Mouse (Mus musculus): Measurements from ENCODE around the gene Cpsf7. TPM values are rescaled to one million over a fixed set of nuclear protein-coding genes. Genes with fewer than 3 reads are reported as not detected.
A peak's percentile ranks its signal among the peaks of the same experiment; 100 is the strongest.

The Cpsf7 gene
- polyA plus RNA-seq, 2 experiments from 2014 or later = 53.2 to 54.5 TPM

DNA sequence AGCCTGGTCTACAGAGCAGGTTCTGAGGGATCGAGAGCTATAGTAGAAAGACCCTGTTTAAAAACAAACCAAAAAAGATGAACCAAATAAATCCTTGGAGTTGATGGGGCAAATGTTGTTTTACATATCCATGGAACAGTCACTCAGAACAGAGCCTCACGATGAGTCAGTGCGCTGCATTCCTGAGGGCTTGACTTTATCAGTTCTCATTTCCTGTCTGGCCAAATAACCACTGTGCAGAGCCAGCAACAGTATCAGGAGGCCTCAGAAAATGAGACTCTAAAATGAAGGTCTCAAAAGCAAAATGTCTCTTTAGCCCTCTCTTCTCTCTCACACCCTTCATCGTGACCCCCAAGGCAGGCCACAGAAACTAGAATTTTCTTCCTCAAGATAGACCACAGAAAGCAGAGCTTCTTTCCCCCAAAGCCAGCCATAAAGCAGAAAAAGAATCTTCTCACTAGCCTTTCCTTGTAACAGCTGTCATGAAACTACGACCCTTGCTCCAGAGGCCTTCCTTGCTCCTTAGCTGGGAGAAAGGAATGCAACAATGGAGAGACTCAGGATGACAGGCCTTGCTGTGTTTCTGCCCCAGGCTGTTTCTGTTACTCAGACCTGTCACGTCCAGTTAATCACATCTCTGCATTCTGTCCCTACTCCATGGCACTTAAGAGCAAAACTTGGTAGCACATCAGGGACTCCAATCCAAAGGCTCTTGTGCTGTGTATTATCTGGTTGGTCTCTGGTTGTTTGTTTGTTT, 36.7 kb downstream of the Cpsf7 start:
- no peak for ATAC-seq

DNA sequence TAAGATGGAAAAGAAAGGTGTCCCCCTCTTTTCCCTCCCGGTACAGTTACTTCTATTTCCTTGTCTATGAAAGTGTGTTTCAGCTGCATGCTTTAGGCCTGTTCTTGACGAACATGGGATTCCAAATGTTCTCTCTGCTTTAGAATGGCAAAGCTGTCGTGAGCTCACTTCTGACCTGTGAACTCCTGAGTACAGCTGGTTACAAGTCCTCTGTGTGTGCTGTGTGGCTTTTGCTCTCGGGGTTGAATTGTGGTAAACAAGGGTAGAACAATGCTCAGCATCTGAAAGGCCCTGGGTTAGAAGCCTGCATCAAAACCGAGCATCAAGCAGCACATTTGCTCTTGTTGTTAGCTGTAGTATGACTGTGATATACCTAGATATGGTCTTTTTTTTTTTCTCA, 37.3 kb downstream of the Cpsf7 start:
- ATAC-seq = no peak

DNA sequence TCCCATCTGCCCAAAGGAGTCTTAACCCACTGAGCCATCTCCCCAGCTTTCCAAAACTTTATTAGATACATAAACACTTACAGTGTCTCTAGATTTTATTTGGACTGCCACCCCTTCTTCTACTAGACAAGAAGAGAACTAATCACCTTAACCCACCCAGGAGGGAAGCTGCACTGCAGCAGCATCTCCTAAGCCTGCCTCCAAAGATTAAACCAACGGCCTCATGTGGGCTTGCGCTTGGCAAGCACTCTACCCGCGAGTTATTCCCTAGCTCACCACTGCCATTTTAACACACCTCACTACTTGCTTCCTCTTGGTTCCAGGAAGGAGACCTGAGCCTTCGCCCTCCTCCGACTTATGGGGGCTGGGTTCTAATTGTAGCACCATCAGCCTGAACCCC, 39.2 kb downstream of the Cpsf7 start:
- ATAC-seq = no peak

DNA sequence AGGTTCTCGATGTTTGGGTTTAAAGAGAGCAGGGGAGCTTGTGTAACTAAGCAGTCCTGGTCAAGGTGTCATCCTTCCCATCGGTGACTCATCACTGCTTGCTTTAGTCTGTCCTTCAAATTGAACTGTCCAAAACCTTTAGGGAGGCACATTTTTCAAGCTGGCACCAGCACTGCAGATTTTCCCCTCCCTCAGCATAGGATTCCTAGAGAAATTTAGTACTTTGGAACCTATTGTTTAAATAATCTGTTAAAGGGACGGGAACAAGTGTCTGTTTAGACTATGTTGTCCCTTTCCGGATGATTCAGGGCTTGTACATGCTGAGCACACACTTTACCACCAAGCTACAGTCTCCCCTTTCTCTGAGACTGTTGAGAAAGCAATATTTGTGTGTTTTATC, 40.2 kb downstream of the Cpsf7 start:
- ATAC-seq = no peak

DNA sequence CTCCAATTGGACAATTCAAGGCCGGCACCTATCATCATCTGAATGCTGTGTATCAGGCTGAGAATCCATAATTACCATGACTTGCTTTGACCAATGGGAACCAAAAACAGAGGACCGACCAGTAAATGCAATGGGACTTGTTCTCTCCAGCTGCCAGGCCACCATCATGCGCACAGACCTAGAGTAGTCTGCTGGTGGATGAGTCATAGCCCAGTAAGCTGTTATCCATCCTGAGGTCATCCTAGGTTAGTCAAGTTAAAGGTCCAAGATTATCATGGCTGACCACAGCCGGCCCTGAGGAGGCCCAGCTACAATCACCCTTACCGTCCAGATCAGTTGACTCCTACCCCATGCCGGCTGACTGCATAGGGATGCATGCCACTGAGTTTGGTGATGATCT, 44.6 kb downstream of the Cpsf7 start:
- ATAC-seq = no peak

DNA sequence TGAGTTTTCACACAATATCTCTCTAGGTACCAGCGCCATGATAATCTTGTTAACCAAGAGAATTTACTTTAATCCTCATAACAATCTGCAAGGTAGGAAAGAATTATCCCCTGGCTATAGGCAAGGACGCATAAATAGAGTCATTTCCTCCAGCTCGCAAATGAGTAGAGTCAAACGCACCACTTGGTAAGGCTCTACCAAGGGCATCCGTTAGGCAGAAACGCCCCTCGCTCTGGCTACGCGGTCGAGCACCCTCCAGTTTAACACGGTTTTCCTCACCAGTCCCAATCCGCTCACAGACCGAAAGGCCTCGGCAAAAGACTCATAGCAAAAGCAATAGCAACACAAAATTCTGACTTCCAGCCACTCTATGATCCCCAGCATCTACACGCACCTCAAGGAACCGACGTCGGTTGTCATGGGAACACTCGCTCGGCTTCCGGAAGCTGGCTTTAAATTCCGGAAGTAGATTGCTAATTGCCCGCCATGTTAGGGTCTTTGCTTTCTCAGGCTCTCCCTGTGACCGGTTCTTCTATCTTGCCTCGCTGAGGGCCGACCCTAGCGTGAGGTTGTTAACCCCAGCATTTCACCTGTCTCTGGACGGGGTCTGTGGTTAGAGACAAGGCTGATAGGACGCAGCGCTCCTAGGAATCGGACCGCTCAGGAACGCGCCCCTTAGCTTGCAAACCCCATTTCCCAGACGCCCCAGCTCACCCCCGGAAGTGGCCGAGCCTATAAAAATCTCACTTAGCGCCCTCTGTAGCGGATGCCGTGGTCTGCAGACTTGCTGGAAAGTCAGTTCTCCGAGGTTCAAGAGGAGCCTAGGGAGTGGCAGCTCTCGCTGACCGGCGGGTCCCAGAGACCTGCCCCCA, 51.9 kb downstream of the Cpsf7 start, which contains the start of the genes Cyb561a3 and Tmem138:
TSS of gene Cyb561a3 (plus strand) at position 483 of the 872 bp plus-strand sequence.
TSS of gene Tmem138 (minus strand) at position 673 of the 872 bp plus-strand sequence.
- peak; percentile 94 for ATAC-seq

DNA sequence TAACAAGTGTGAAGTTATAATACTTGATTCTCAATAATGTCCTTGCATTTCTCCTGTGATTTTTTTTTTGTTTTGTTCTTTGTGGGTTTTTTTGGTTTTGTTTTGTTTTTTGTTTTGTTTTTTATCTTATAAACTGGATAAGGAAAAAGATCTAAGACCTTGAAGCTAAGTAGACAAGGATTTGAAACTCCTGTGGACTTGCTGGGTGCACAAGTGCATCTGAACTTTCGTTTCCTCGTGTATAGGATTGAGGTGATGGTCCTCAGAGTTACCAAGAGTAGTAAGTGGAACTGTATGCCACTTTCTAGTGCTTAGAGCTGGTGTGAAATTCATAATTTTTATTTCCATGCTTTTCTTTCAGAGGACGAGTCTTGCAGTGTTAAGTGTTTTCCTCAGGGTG, 55.0 kb downstream of the Cpsf7 start:
- ATAC-seq = no peak

DNA sequence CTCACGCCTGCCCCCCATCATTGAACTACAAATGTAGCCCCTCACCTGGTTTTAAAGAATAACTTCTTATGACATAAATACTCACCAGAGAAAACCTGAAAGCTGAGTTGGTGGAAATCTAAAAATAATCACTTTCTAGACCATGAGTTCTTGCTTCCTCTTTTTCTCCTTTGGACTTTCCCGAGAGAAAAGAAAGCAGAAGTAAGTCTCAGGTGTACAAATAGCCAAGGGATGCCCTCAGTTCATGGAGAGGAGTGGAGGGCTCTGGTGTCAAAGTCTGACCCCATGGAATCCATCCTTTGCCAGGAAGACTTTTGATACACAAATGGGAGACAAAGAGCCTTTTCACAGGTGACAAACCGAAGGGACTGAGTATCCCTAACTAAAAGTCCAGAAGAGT, 55.7 kb downstream of the Cpsf7 start:
- no peak for ATAC-seq

DNA sequence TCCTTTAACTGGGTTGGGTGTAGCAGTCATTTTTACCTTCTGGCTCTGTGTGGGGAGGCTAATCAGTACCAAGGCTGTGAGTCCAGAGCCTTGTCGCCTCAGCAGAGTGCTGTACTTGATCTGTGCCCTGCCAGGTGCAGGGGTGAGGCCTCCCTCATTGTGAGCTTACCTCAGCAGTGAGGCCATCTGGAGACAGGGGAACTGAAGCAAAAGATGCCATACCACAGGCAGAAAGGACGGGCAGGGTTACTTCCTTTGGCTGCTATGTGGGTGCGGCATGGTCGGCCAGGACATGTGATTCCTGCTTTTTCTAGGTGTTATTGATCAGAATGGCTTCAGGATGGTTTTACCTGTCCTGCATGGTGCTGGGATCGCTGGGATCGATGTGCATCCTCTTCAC, 56.9 kb downstream of the Cpsf7 start:
- no peak for ATAC-seq

DNA sequence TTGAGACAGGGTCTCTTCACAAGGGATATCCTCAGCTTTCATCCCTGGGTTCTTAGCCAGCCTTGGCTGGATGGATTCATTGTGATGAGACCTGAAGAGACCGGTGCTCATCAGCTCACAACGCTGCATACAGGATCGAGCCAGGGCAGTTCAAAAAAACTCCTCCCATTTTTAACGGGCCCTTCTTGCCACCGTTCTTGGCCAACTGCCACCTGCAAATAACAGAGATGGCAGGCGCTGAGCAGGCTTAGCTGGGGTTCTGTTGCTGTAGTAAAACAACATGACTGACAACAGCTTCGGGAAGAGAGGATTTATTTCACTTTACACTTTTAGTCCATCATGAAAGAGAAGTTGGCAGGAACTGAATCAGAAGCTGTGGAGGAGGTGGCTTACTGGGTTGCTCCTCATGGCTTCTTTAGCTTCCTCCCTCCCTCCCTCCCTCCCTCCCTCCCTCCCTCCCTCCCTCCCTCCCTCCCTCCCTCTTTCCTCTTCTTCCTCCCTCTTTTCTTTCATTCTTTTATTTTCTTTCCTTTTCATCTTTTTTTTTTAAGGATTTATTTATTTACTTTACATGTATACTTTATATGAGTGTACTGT, 58.6 kb downstream of the Cpsf7 start:
- ATAC-seq = no peak

DNA sequence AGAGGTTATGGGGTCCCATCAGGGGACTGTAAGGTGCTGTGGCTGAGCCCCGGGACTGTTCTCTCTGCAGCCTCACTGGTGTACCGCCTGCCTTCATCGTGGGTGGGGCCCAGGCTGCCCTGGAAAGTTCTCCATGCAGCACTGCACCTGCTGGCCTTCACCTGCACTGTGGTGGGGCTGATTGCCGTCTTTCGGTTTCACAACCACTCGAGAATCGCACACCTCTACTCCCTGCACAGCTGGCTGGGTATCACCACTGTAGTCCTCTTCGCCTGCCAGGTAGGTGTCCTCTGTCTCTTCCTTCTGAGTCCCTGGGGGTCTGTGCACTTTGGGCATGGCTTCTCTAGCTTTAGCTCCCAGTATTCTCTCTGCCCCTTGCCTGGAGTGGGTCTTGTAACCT, 60.0 kb downstream of the Cpsf7 start:
- no peak for ATAC-seq

DNA sequence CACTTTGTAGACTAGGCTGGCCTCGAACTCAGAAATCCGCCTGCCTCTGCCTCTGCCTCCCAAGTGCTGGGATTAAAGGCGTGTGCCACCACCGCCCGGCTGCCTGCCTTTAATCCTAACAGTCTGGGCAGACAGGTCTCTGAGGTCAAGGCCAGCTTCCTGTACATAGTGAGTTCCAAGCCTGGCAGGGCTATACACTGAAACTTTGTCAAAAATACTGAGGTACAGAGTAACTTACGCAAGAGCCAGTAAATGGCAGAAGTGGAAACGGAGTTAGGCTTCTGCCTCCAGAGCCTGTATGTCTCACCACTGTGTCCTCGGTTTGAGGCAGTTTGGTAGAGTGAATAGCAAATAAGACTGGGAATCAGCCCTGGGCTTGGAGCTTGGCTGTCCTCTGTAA, 62.2 kb downstream of the Cpsf7 start:
- ATAC-seq = no peak

DNA sequence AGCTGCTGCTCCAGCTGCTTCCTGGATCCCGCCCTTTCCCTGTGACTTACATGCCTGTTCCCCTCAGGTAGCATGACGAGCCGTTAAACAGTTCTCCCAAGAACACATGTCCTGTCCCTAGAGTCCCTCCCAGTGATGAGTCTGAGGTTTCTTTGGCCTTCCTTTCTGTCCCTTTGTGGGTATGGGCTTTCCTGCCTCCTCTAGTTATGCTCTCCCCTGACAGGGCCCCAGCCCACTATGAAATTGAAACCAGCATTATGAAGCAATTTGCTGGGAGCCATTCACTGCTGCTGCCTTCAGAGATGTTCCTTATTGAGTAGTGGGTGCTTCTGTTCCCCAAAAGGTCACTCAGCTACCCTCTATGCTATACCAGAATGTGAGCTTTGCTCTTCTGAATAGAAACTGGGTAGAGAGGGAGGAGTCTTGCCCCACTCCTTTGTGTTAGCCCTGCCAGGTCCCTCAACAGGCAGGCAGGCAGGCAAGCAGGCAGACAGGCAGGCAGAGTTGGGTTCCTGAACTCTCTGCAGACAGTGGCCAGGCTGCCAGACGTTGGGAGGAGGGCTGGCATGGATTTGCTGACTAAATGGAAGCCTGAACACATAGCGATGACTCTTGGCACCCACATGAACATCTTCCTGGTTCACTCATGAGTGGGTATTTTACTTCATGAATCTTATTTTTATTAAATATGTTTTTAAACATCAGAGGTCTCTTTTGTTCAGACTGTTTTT, 64.2 kb downstream of the Cpsf7 start:
- ATAC-seq = no peak

DNA sequence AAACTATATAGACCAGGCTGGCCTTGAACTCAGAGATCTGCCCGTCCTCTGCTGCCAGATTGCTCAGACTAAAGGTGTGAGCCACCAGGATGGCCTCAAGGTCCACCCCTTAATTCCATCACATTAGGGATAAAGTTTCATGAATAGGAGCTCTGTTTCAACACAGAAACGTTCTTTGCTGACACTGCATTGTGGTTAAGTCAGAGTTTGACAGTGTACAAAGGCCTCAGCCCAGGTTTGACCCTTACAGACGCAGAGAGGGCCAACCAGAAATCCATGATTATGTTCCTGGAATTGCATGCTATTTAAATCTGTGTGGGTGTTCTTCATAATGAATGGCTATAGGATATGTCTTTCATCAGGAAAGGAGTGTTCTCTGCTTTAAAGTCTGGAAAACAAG, 65.2 kb downstream of the Cpsf7 start:
- ATAC-seq = no peak

DNA sequence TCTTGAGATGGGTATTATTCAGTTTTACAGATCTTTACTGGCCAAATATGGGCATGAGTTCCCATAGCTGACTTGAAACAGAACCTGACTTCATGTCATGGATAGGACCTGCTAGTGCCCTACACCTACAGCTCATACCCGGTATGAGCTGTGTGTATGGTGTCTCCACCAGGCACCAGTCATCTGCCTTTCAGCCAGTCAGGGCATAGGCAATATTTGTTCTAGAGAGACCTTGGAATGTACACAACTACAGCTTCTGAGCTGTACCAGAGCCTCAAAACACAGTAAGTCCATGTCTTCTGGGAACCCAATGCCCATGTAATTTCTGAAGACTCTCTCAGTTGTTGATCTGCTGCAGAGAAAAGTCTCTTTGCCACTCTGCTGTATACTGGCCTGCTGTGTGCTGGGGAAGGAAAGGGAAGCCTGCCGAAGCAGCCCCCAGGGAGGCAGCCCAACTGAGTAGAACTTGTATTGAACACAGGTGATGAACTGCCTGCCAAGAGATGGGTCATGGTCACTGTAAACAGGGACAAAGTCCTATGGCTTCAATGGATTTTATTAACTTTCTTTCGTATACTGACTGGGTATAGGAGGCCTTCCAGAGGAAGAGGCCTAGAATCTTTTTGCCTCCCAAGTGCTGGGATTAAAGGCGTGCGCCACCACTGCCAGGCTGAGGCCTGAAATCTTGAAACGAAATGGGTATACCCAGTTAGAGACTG, 66.8 kb downstream of the Cpsf7 start:
- ATAC-seq = no peak

Other genes with a start within 250 kb of the Cpsf7 start
- gene Dagla, start 220.4 kb upstream of the Cpsf7 start, polyA plus RNA-seq (2017; shearing (Covaris generic)) = under 1 TPM in 1 of 2 experiments, not detected in 1; 0.20 TPM
- gene Syt7, start 136.2 kb upstream of the Cpsf7 start, polyA plus RNA-seq (2017; shearing (Covaris generic)) = under 1 TPM in 1 of 2 experiments, not detected in 1; 0.05 TPM
- gene Lrrc10b, start 67.8 kb upstream of the Cpsf7 start, polyA plus RNA-seq (2017; shearing (Covaris generic)) = not detected
- gene Ppp1r32, start 42.3 kb upstream of the Cpsf7 start, polyA plus RNA-seq (2017; shearing (Covaris generic)) = under 1 TPM in 1 of 2 experiments, not detected in 1; 0.41 TPM
- gene Sdhaf2, start 876 bp downstream of the Cpsf7 start, polyA plus RNA-seq (2017; shearing (Covaris generic)) = 10 to 100 TPM; 77.2 to 87.7 TPM
- 1 to 10 TPM; 5.9 to 8.4 TPM for gene Tmem216, start 31.0 kb downstream of the Cpsf7 start, polyA plus RNA-seq (2017; shearing (Covaris generic))
- gene Cyb561a3, start 51.9 kb downstream of the Cpsf7 start, polyA plus RNA-seq (2017; shearing (Covaris generic)) = 10 to 100 TPM; 33.9 to 39.6 TPM
- gene Tmem138, start 52.1 kb downstream of the Cpsf7 start, polyA plus RNA-seq (2017; shearing (Covaris generic)) = 10 to 100 TPM; 15.2 to 19.2 TPM
- gene Ddb1, start 80.1 kb downstream of the Cpsf7 start, polyA plus RNA-seq (2017; shearing (Covaris generic)) = 10 to 100 TPM; 79.6 to 85.1 TPM
- 10 to 100 TPM in 1 of 2 experiments, 1 to 10 TPM in 1; 6.3 to 12.3 TPM for gene Tkfc, start 80.4 kb downstream of the Cpsf7 start, polyA plus RNA-seq (2017; shearing (Covaris generic))
- gene Vwce, start 108.9 kb downstream of the Cpsf7 start, polyA plus RNA-seq (2017; shearing (Covaris generic)) = 1 to 10 TPM in 1 of 2 experiments, not detected in 1; 1.1 TPM
- gene Pga5, start 152.8 kb downstream of the Cpsf7 start, polyA plus RNA-seq (2017; shearing (Covaris generic)) = not detected
- gene Vps37c, start 163.5 kb downstream of the Cpsf7 start, polyA plus RNA-seq (2017; shearing (Covaris generic)) = 10 to 100 TPM; 11.1 to 13.2 TPM
- gene Cd5, start 213.7 kb downstream of the Cpsf7 start, polyA plus RNA-seq (2017; shearing (Covaris generic)) = 100 to 1,000 TPM; 406 to 482 TPM

All from activated CD4-positive, CD25-positive, alpha-beta regulatory T cell, adult 4 months (primary cell).